Mouse (Mus musculus): ENCODE measurements around the gene Fbxl20. TPM values are rescaled to one million over a fixed set of nuclear protein-coding genes. Genes with fewer than 3 reads are reported as not detected.

The Fbxl20 gene
- polyA plus RNA-seq, 1 experiment from 2014 or later = 27.3 TPM

DNA sequence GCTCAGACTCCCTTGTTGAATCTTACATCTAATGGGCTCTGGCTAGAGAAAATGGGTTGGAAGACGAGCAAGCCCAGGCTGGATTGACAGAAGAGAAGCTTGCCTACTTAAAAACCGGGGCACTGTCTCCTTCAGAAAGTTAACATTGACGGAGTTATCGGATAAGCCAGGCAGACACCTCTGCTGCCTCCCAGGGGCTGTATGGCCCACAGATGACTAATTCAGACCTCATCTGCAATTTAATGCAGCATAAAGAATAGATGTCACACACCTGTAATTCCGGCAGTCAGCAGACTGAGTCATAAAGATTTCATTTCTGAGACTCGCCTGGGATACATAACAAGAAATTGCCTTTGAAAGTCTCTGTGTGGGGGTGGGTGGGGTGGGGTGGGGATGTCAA, 69.8 kb downstream of the Fbxl20 start:
- DNase-seq (ENCODE audit: low spot score) = no peak

DNA sequence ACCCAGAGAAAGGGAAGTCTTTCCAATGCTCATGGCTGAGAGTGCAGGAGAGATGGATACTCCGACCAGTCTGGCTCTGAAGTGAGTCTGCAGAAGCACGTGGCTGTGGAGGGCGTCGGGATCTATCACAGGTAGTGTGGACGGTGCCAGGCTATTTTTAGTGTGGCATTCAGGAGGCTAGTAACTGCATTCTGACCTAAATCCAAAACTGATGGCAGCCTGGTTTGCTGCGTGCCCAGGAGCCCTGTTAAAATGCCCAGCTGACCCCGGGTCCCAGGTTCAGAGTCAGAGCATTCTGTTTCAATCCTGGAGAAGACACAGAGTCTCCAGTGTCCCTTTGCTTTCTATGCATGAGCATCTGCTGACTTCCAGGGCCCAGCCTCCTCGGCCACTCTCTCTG, 73.1 kb downstream of the Fbxl20 start:
- Histone ChIP-seq H3K27me3 (ENCODE audit: low read depth, poor library complexity, severe bottlenecking) (no peaks in the 10 kb centered on the region), H3K27ac (no peak overlapping the region), H3K36me3 (peaks cover 8% of the 10 kb centered on the region; the same call in 1 of the 2 replicates), H3K4me1 (peaks cover 3% of the 10 kb centered on the region; the same call in 1 of the 2 replicates), H3K9me3 (replicated peaks) (no peaks in the 10 kb centered on the region), H3K4me3 (no peak overlapping the region)
- no peak for DNase-seq (ENCODE audit: low spot score)
- 82% methylated on average over 8 of the region's 8 CpGs for WGBS

More for the DNA sequence above, 69.8 kb downstream of the Fbxl20 start:
- peaks cover 3% of the 10 kb centered on the region; the same call in 1 of the 2 replicates for H3K4me1 ChIP-seq
- peaks cover 11% of the 10 kb centered on the region; the same call in 1 of the 2 replicates for H3K36me3 ChIP-seq
- WGBS = 91% methylated on average over 6 of the region's 6 CpGs
- no peak overlapping the region for H3K4me3 ChIP-seq
- H3K9me3 ChIP-seq (replicated peaks) = no peaks in the 10 kb centered on the region
- H3K27me3 ChIP-seq (ENCODE audit: low read depth, poor library complexity, severe bottlenecking) = no peaks in the 10 kb centered on the region
- no peak overlapping the region for H3K27ac ChIP-seq

DNA sequence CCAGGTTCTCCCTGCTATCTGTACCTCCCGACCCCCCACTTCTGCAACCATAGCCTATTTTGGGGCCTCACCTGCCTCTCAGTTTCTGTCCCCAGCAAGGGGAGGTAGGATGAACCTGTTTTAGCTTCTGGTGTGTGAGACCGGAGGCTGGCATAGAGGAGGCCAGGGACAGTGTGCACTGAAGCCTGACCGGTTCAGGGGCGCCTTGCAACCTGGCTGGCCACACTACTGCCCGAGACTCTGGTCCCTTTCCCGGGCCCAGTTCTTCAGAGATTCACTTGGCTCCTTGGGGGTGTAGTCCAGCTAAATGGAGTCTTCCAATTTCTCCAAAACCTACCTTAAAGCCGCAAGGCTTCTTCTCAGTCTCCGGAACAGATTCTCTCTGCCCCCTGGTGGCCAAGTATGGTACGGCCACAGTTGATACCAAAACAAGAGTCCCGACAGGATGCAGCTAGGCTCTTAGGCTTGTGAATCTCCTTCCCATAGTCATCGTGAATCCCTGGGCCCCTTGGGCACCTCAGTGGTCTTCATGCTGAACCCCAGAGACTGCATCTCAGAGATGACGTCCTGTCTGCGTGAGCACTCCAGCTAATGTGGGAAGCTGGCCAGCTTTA, 74.9 kb downstream of the Fbxl20 start:
- peak; percentile 93 for DNase-seq (ENCODE audit: low spot score)
- Histone ChIP-seq H3K27me3 (ENCODE audit: low read depth, poor library complexity, severe bottlenecking) (no peaks in the 10 kb centered on the region), H3K9me3 (replicated peaks) (no peaks in the 10 kb centered on the region), H3K4me3 (no peak overlapping the region), H3K36me3 (no peaks in the 10 kb centered on the region), H3K27ac (no peak overlapping the region), H3K4me1 (peaks cover 3% of the 10 kb centered on the region; the same call in 1 of the 2 replicates)
- WGBS = 25% methylated on average over 13 of the region's 13 CpGs

DNA sequence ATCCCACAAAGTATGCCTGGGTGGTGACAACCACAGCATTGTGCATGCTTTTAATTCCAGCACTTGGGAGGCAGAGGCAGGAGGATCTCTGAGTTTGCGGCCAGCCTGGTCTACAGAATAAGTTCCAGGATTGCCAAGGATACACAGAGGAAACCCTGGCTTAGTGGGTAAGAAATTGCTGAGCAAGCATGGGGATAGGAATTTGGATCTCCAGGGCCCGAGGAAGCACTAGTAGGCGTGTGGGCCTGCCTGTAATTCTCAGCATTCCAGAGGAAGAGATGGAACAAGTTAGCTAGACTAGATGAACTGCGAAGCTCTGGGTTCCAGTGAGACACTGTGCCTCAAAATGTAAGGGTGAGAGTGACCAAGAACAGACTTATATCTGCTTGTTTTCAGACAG, 76.8 kb downstream of the Fbxl20 start:
- H3K27ac ChIP-seq = no peak overlapping the region
- peaks cover 3% of the 10 kb centered on the region; the same call in 1 of the 2 replicates for H3K4me1 ChIP-seq
- no peak for DNase-seq (ENCODE audit: low spot score)
- 90% methylated on average over 4 of the region's 4 CpGs for WGBS
- H3K36me3 ChIP-seq = no peaks in the 10 kb centered on the region
- no peak overlapping the region for H3K4me3 ChIP-seq
- H3K27me3 ChIP-seq (ENCODE audit: low read depth, poor library complexity, severe bottlenecking) = no peaks in the 10 kb centered on the region
- H3K9me3 ChIP-seq (replicated peaks) = no peaks in the 10 kb centered on the region

DNA sequence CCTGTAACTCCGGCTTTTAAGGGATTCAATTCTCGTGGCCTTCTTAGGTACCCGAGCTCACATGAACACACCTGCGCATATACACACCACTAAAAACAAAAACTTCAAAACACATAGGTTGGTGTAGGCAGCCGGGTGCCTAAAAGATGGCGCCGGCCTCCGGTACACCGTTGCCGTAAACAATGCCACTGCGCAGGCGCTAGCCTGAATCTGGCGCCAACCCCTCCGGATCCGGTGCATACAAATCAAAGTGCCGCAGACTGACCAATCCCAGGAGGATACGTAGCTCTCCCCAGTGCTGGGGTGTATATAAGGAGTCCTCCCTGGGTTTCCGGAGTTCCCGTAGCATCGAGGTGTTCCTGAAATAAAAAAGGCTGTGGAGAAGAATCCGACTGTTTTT, 82.9 kb downstream of the Fbxl20 start:
- Histone ChIP-seq H3K27ac (no peak overlapping the region), H3K9me3 (replicated peaks) (0 out of 2 replicates have a peak, but pooled peaks cover 5% of the 10 kb centered on the region), H3K36me3 (no peaks in the 10 kb centered on the region), H3K4me3 (no peak overlapping the region), H3K27me3 (ENCODE audit: low read depth, poor library complexity, severe bottlenecking) (no peaks in the 10 kb centered on the region), H3K4me1 (no peaks in the 10 kb centered on the region)
- WGBS = 95% methylated on average over 21 of the region's 21 CpGs
- no peak for DNase-seq (ENCODE audit: low spot score)

DNA sequence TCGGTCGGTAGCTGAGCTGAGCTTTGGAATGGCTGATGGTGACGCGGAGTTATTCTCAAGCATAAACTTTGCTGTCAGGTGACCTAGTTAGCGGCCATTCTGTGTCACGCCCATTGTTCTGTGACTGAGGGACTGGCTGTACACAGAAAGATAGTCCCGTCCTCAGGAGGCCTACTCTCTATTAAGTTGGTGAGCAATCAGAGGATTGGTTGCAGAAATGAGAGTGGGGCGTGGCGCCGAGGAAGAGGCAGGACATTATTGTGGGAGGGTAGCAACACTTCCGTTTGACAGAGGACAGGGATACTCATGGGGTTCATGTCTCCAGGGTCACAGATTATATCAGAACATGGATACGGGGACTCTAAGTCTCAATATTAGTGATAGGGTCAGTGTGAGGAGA, 84.0 kb downstream of the Fbxl20 start:
- no peak overlapping the region for H3K27ac ChIP-seq
- no peaks in the 10 kb centered on the region for H3K27me3 ChIP-seq (ENCODE audit: low read depth, poor library complexity, severe bottlenecking)
- H3K36me3 ChIP-seq = no peaks in the 10 kb centered on the region
- 95% methylated on average over 12 of the region's 12 CpGs for WGBS
- H3K9me3 ChIP-seq (replicated peaks) = 0 out of 2 replicates have a peak, but pooled peaks cover 5% of the 10 kb centered on the region
- DNase-seq (ENCODE audit: low spot score) = no peak
- H3K4me3 ChIP-seq = no peak overlapping the region
- no peaks in the 10 kb centered on the region for H3K4me1 ChIP-seq

DNA sequence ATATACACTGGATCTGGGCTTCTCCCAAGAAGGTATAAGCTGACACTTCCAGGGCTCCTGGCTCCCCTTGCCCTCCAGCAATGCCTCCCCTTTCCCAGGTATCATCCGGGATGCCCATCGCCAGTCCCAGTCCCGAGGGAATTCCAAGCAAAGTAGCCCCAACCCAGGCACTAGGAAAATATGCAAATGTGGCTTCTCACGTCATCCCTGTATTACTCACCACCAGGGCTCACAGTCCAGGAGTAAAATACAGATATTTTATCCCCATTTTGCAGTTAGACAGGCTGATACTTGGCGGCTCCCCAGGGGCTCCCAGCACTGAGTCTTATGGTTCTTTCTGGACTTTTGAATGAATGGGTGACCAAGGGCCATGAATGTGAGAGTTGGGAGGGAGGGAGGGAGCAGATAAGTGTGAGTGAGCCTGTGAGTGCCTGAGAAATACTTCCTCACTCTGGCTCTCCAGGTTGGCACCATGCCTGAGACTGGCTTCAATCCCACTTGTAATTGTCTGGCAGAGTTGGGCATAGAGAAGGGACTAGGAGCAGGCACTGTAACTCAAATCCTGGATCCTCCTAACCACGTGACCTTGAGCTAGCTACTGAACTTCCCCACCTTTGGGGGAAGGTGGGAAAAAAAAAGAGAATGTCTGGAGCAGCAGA, 88.2 kb downstream of the Fbxl20 start:
- no peak for DNase-seq (ENCODE audit: low spot score)
- H3K27me3 ChIP-seq (ENCODE audit: low read depth, poor library complexity, severe bottlenecking) = peaks cover 18% of the 10 kb centered on the region
- no peak overlapping the region for H3K4me3 ChIP-seq
- 0 out of 2 replicates have a peak, but pooled peaks cover 1% of the 10 kb centered on the region for H3K9me3 ChIP-seq (replicated peaks)
- H3K36me3 ChIP-seq = no peaks in the 10 kb centered on the region
- H3K4me1 ChIP-seq = peaks cover 3% of the 10 kb centered on the region
- H3K27ac ChIP-seq = no peak overlapping the region
- WGBS = 57% methylated on average over 6 of the region's 6 CpGs

DNA sequence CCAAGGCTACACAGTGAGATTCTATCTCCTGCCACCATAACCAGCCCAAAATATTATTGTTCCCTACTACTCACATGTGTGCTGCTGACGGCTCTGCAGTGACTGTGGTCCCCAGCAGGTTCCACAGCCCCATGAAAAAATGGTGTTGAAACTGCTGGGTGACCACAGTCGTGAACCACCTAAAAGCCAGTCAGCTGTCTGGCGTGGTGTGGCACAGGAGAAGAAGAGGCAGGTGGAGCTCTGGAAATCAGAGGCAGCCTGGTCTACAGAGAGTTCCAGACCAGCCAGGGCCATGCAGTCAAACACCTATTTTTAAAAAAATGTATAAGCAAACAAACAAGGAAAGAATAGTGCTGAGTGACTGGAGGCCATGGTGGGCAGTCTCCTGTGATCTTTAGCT, 88.8 kb downstream of the Fbxl20 start:
- Histone ChIP-seq H3K36me3 (no peaks in the 10 kb centered on the region), H3K27me3 (ENCODE audit: low read depth, poor library complexity, severe bottlenecking) (peaks cover 18% of the 10 kb centered on the region), H3K9me3 (replicated peaks) (no peaks in the 10 kb centered on the region), H3K4me1 (peaks cover 3% of the 10 kb centered on the region), H3K4me3 (no peak overlapping the region), H3K27ac (no peak overlapping the region)
- WGBS = 76% methylated on average over 3 of the region's 3 CpGs
- no peak for DNase-seq (ENCODE audit: low spot score)

DNA sequence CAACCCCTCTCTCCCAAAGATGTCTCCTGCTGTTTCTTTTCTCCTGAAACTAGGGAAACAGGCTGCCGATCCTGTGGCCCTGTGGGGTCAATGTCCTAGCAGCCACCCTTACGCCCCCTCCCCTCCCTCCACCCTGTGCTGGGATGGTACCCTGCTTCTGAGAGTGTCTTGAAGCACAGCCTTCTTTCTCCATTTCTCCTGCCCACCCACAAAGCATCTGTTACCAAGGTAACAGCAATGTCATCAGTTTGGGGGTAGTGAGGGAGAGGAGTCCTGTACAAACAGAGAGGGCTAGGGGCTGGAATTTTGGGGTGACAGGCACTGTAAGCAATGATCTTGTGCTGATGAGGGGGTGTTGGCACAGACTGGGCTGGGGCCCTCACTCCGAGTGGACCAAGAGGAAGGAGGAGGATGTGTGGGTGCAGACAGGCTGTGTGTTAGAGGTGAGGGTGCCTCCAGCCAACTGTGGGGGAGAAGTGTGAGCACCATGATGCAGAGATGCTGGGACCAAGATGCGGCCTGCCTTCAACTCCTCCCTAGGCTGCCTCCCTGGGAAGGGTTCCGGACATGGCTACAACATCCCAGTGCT, 90.0 kb downstream of the Fbxl20 start:
- DNase-seq (ENCODE audit: low spot score) = no peak
- Histone ChIP-seq H3K36me3 (no peaks in the 10 kb centered on the region), H3K27ac (no peak overlapping the region), H3K9me3 (replicated peaks) (no peaks in the 10 kb centered on the region), H3K27me3 (ENCODE audit: low read depth, poor library complexity, severe bottlenecking) (peaks cover 27% of the 10 kb centered on the region), H3K4me1 (peaks cover 3% of the 10 kb centered on the region), H3K4me3 (no peak overlapping the region)
- 78% methylated on average over 5 of the region's 5 CpGs for WGBS

DNA sequence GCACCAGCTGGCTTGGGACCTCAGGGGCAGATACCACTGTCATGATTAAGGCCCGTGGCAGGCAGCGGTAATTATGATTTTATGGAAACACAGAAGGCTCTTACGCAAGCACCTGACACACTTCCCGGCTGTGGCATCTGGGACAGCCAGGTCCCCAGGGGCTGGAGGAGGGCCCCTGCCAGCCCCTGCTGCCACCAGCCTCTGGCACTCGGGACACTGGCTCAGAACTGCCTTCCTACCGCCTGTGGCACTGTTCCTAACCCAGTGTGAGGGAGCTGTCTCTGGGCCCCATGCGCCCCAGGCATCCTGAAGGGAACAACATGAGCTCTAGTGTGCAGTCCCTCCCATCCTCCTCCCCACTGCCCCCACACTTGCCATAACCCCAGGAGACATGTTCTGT, 90.5 kb downstream of the Fbxl20 start:
- H3K27ac ChIP-seq = no peak overlapping the region
- H3K9me3 ChIP-seq (replicated peaks) = no peaks in the 10 kb centered on the region
- WGBS = 71% methylated on average over 7 of the region's 7 CpGs
- H3K36me3 ChIP-seq = no peaks in the 10 kb centered on the region
- peaks cover 32% of the 10 kb centered on the region for H3K27me3 ChIP-seq (ENCODE audit: low read depth, poor library complexity, severe bottlenecking)
- H3K4me1 ChIP-seq = peaks cover 3% of the 10 kb centered on the region
- no peak overlapping the region for H3K4me3 ChIP-seq
- DNase-seq (ENCODE audit: low spot score) = no peak

DNA sequence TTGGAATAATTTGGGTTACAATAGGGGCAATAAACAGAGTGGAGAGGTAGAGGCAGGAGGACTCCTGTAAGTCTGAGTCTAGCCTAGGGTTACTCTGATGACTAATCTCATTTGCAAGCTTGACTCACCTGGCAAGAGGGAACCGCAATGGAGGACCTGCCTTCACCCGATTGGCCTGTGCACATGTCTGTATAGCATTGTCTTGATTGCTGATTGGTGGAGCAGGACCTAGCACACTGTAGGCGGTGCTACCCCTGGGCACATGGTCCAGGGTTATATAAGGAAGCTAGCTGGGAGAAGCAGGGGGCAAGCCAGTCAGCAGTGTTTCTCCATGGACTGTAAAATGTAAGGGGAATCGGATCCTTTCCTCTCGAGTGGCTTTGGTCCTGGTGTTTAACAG, 92.2 kb downstream of the Fbxl20 start:
- WGBS = 85% methylated on average over 5 of the region's 5 CpGs
- H3K27ac ChIP-seq = no peak overlapping the region
- H3K36me3 ChIP-seq = no peaks in the 10 kb centered on the region
- no peaks in the 10 kb centered on the region for H3K9me3 ChIP-seq (replicated peaks)
- peaks cover 5% of the 10 kb centered on the region for H3K4me1 ChIP-seq
- no peak overlapping the region for H3K4me3 ChIP-seq
- peaks cover 47% of the 10 kb centered on the region for H3K27me3 ChIP-seq (ENCODE audit: low read depth, poor library complexity, severe bottlenecking)
- DNase-seq (ENCODE audit: low spot score) = no peak

DNA sequence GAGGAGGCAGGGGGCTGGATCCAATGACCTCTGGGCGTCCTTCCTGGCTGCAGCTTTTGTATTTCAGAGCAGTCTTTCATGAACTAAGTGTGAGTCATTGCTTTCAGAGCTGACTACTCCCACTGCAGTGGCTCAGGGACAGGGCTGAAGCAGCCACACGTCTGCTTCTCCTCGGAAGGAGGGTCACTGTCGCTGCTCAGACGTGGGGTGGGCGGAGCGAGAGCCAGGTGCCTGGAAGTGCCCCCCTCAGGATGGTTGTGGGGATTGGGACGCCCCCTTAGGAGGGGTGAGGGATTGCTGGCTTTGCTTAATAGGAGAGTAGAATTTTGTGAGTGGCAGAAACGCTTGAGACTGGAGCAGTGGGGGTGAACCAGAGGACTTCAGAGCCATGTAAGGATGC, 92.7 kb downstream of the Fbxl20 start:
- peaks cover 53% of the 10 kb centered on the region for H3K27me3 ChIP-seq (ENCODE audit: low read depth, poor library complexity, severe bottlenecking)

More for the DNA sequence above, 92.7 kb downstream of the Fbxl20 start:
- no peak overlapping the region for H3K27ac ChIP-seq
- no peaks in the 10 kb centered on the region for H3K36me3 ChIP-seq
- H3K4me3 ChIP-seq = no peak overlapping the region
- DNase-seq (ENCODE audit: low spot score) = no peak
- 29% methylated on average over 9 of the region's 9 CpGs for WGBS
- H3K4me1 ChIP-seq = peaks cover 10% of the 10 kb centered on the region
- H3K9me3 ChIP-seq (replicated peaks) = no peaks in the 10 kb centered on the region

Data from limb, embryonic 10.5 days (tissue).